Mouse (Mus musculus): ENCODE data around the gene Mbd3. TPM values are rescaled to one million over a fixed set of nuclear protein-coding genes. Genes with fewer than 3 reads are reported as not detected.

Gene Mbd3
- 76.6 and 89.3 TPM in 2 replicates for polyA plus RNA-seq (2012; rRNA removed; ENCODE audit: low replicate concordance)

DNA sequence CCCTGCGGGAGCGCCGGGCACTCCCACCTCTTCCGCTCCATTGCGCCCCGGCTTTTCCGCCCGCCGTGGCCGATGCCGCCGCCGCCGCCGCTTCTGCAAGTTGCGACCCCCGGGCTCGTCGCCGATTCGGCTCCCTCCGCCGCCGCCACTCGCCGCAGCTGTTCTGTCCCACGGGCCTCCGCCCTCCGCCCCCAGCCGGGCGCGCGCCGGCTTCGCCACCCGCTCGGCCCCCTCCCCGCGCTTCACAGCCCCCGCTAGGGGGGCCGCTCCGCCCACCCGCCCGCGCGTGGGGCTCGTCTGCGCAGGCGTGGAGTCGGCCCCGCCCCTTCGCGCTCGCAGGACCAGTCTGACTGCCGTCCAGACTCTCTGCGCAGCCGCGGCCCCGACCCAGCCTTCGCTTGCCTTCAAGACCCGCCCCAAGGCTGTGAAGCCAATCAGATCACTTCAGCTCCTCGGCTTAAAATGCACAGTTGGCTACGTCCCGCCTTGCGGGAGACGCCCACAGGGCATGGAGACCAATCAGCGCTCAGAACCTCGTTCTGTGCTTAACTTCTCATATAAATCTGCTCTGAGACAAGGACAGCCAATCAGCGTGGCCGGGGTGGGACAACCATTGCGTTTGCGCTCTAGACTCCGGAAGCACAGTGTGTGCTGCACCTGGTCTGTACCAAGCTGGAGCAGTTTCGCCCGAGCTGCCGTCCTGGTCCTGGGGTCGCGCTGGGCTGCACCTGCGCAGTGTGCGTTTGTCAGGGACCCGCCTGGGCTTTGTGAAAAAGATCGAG lies at the start of gene Mbd3:
Gene Mbd3, minus strand, starts transcription at position 360 of the 782 bp plus-strand sequence.

DNA sequence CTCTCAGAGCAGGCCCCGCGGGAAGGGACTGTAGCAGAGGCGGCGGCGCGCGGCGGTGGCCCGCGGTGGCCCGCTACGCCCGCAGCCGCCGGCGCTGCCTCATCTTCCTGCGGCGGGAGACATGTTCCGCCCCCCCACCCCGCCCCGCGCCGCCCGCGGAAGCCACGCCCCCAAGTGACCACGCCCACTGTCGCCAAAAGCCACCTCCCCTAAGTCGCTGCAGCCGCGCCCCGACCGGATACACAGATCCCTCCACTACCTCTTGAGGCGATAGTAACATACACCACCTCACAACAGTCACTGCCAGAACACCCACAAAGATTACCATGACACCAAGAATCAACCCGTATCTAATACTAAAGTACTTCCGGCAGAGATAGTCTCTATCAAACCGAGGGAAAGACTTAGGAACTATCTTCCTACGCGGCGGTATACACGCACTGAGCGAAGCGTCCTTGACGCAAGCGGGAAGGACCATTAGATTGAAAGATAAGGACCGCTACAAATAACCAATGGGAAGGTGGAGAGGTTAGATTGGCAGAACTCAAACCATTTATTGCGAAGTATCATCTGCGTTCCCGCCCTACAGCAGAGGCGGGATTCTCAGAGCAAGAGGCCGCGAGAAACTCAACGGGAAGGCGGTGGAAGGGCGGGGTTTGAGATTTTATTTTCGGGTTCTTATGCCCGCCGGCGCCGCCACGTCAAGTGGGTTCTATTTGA lies 34.3 kb upstream of the Mbd3 start, which contains the start of gene Tcf3:
Gene Tcf3, minus strand, starts transcription at position 135 of the 720 bp plus-strand sequence.

DNA sequence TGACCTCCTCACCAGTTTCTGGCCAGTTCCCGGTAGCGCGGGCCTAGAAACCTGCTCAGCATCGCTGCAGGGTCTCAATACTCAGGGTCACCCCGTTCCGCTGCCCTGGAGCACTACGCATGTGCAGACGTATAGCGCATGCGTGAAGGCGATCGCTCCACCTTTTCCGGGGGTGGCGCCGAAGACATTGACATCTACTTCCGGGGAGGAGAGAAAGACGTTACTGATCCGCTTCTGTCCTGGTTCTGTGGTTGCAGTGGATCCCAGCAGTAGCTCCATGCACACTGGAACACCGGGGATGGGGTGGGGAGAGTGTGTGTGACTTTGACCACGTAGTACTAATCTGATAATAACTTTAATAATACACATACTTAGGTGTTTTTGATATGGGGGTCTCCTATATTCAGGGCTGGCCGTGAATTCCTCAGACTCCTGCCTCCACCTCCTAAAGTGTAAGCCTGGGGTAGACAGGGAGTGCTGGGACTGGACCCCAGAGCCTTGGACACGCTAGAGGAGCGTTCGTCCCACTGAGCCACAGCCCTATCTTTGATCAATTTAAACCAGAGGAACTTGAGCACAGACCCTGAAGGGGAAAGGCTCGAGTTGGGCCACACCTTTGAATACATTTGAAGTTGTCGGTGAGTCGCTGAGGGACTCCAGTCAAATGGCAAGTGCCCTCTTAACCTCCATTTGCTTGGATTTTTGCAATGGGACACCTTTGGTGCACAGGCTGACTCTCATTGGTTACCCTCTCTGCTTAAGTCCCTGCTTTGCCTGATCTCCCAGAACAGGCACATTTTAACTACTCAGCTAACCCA lies 7.5 kb upstream of the Mbd3 start, which contains the start of gene Uqcr11:
Gene Uqcr11, minus strand, starts transcription at position 147 of the 818 bp plus-strand sequence.

DNA sequence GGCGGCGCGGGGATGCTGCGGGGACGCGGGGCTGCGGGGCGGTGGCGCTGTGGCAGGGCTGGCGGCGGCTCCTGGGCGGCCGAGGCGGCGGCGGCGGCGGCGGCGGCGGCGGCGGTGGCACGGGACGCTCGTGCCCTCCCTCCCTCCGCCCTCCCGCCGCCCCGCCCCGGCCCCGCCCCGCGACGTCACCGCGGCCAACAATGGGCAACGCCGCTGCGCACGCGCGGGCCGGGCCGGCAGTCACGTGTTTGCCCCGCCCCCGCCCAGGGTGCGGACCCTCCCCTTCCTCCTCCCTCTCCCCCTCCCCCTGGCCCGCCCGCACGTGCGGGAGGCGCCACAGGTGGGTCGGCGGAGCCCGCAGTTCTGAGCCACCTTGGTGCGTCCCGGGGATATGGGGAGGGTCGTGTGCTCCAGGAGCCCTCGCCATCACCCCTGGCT lies 11.8 kb downstream of the Mbd3 start, which contains the start of gene Mex3d:
Gene Mex3d, minus strand, starts transcription at position 138 of the 438 bp plus-strand sequence.

DNA sequence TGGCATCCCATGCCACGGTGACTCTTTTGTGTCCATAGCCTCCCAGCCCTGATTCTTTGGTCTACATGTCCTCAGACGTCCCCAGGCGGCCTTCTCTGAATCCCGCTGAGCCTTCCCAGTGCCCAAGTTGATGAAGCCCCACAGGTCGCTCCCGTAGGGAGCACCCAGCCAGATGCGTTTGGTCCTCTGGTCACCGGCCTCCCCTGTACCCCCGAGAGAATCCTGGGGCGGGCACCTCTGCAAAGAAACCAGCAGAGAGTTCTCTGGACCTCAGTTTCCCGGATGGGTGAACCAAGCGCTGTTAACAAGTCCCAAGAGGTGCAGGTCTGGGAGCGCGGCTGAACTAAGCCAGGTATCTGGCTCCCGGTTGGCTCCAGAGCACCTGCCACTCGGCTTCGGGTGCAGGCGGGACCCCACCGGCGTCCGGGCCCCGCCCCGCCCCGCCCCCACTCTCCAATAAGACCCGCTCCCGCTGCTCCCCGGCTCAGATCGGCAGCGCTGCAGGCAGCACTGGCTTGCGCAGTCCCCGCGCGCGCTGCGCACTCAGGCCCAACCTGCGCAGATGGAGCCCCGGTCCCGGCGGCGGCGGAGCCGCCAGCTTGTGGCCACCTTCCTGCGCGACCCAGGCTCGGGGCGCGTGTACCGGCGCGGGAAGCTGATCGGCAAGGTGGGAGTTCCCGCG lies 43.2 kb downstream of the Mbd3 start, which contains the start of gene Plk5:
Gene Plk5, plus strand, starts transcription at position 459 of the 682 bp plus-strand sequence.

DNA sequence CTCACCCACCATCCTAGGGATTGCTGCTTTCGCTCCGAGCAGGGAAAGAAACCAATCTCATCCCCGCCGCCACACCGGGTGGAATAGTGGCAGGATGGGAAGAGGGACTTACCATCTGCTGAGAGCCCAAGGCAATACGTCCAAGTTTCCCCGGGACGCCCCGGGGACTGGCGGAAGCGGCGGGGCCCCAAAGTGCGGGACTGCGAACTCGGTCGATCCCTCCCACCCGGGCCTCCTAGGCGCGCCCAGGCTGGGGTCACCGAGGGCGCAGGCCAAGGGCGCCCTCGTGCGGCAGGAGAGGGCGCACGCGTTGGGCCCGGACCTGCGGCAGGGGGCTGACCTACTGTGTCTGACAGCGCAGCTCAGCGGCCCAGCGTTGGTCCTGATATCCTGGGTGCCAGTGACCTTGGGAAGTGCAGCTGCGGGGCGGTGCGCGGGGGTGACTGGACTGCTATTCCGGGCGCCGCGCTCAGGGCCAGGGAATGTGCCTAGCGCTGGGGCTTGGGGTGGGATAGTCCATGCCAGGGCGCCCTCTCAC lies 51.0 kb downstream of the Mbd3 start, which contains the start of gene Adamtsl5:
Gene Adamtsl5, minus strand, starts transcription at position 169 of the 538 bp plus-strand sequence.

Other genes with a start within 250 kb of the Mbd3 start
- gene Cirbp, start 233.6 kb downstream of the Mbd3 start, polyA plus RNA-seq (2012; rRNA removed; ENCODE audit: low replicate concordance), result 46.7 and 55.3 TPM in 2 replicates
- 12.6 and 12.7 TPM in 2 replicates for gene 1600002K03Rik, start 226.6 kb downstream of the Mbd3 start, polyA plus RNA-seq (2012; rRNA removed; ENCODE audit: low replicate concordance)
- gene Efna2, start 220.1 kb downstream of the Mbd3 start, polyA plus RNA-seq (2012; rRNA removed; ENCODE audit: low replicate concordance), result 2.0 and 2.2 TPM in 2 replicates
- gene Mum1, start 173.1 kb downstream of the Mbd3 start, polyA plus RNA-seq (2012; rRNA removed; ENCODE audit: low replicate concordance), result 14.5 and 19.2 TPM in 2 replicates
- 967 and 1,434 TPM in 2 replicates for gene Ndufs7, start 150.4 kb downstream of the Mbd3 start, polyA plus RNA-seq (2012; rRNA removed; ENCODE audit: low replicate concordance)
- gene Gamt, start 138.5 kb downstream of the Mbd3 start, polyA plus RNA-seq (2012; rRNA removed; ENCODE audit: low replicate concordance), result 15.1 and 43.1 TPM in 2 replicates
- gene Dazap1, start 138.1 kb downstream of the Mbd3 start, polyA plus RNA-seq (2012; rRNA removed; ENCODE audit: low replicate concordance), result 104 and 128 TPM in 2 replicates
- gene Rps15, start 107.1 kb downstream of the Mbd3 start, polyA plus RNA-seq (2012; rRNA removed; ENCODE audit: low replicate concordance), result 739 and 1,199 TPM in 2 replicates
- 0.88 and 1.1 TPM in 2 replicates for gene Apc2, start 103.6 kb downstream of the Mbd3 start, polyA plus RNA-seq (2012; rRNA removed; ENCODE audit: low replicate concordance)
- gene 2310011J03Rik, start 79.0 kb downstream of the Mbd3 start, polyA plus RNA-seq (2012; rRNA removed; ENCODE audit: low replicate concordance), result 52.1 and 92.1 TPM in 2 replicates
- 37.6 and 47.6 TPM in 2 replicates for gene Pcsk4, start 70.1 kb downstream of the Mbd3 start, polyA plus RNA-seq (2012; rRNA removed; ENCODE audit: low replicate concordance)
- gene Reep6, start 69.6 kb downstream of the Mbd3 start, polyA plus RNA-seq (2012; rRNA removed; ENCODE audit: low replicate concordance), result 257 and 279 TPM in 2 replicates
- gene Adamtsl5, start 51.1 kb downstream of the Mbd3 start, polyA plus RNA-seq (2012; rRNA removed; ENCODE audit: low replicate concordance), result 113 and 171 TPM in 2 replicates
- gene Plk5, start 43.1 kb downstream of the Mbd3 start, polyA plus RNA-seq (2012; rRNA removed; ENCODE audit: low replicate concordance), result 2.4 and 7.5 TPM in 2 replicates
- gene Mex3d, start 11.9 kb downstream of the Mbd3 start, polyA plus RNA-seq (2012; rRNA removed; ENCODE audit: low replicate concordance), result 13.6 and 24.5 TPM in 2 replicates
- gene Uqcr11, start 7.3 kb upstream of the Mbd3 start, polyA plus RNA-seq (2012; rRNA removed; ENCODE audit: low replicate concordance), result 2,686 and 4,056 TPM in 2 replicates
- gene Tcf3, start 34.1 kb upstream of the Mbd3 start, polyA plus RNA-seq (2012; rRNA removed; ENCODE audit: low replicate concordance), result 95.5 and 98.0 TPM in 2 replicates
- gene Onecut3, start 95.3 kb upstream of the Mbd3 start, polyA plus RNA-seq (2012; rRNA removed; ENCODE audit: low replicate concordance), result 0.26 and 4.2 TPM in 2 replicates
- gene Atp8b3, start 139.6 kb upstream of the Mbd3 start, polyA plus RNA-seq (2012; rRNA removed; ENCODE audit: low replicate concordance), result 0.02 TPM in 1 of 2 replicates, not detected in the other
- gene Rexo1, start 162.0 kb upstream of the Mbd3 start, polyA plus RNA-seq (2012; rRNA removed; ENCODE audit: low replicate concordance), result 50.2 and 62.3 TPM in 2 replicates
- 22.7 and 36.3 TPM in 2 replicates for gene Klf16, start 177.8 kb upstream of the Mbd3 start, polyA plus RNA-seq (2012; rRNA removed; ENCODE audit: low replicate concordance)
- 502 and 1,087 TPM in 2 replicates for gene Abhd17a, start 190.8 kb upstream of the Mbd3 start, polyA plus RNA-seq (2012; rRNA removed; ENCODE audit: low replicate concordance)
- gene Scamp4, start 203.3 kb upstream of the Mbd3 start, polyA plus RNA-seq (2012; rRNA removed; ENCODE audit: low replicate concordance), result 164 and 176 TPM in 2 replicates
- gene Adat3, start 203.3 kb upstream of the Mbd3 start, polyA plus RNA-seq (2012; rRNA removed; ENCODE audit: low replicate concordance), result 23.9 and 33.1 TPM in 2 replicates
- 1.7 and 2.4 TPM in 2 replicates for gene Gm49322, start 206.5 kb upstream of the Mbd3 start, polyA plus RNA-seq (2012; rRNA removed; ENCODE audit: low replicate concordance)
- 194 and 256 TPM in 2 replicates for gene Csnk1g2, start 223.3 kb upstream of the Mbd3 start, polyA plus RNA-seq (2012; rRNA removed; ENCODE audit: low replicate concordance)